Mouse (Mus musculus): ENCODE measurements around the gene Serhl. TPM values are rescaled to one million over a fixed set of nuclear protein-coding genes. Genes with fewer than 3 reads are reported as not detected.
"Not testable (repeated sequence)": the region's sequence is repeated elsewhere in the genome, so short reads cannot be mapped to it uniquely, and the experiment has no call there.

Serhl gene
- total RNA-seq, 2 experiments from 2014 or later = 71.4 to 76.7 TPM

- DNase-seq (ENCODE audit: low spot score in 2 of 2) = peak; percentile 88 to 92
These were observed 33.4 kb downstream of the Serhl start, which contains the start of gene Rrp7a for GRCm38 (mm10) chr15:83122566-83123145. Gene Rrp7a, minus strand, starts transcription at chr15:83122801.

- DNase-seq (ENCODE audit: low spot score in 2 of 2) = no peak
These were observed 35.3 kb downstream of the Serhl start for GRCm38 (mm10) chr15:83124625-83125024.

GRCm38 (mm10) chr15:83126582-83126981 lies 37.3 kb downstream of the Serhl start:
- DNase-seq (ENCODE audit: low spot score in 2 of 2) = no peak

GRCm38 (mm10) chr15:83127037-83127436 lies 37.7 kb downstream of the Serhl start:
- DNase-seq (ENCODE audit: low spot score in 2 of 2) = not testable (repeated sequence)

- no peak for DNase-seq (ENCODE audit: low spot score in 2 of 2)
These were observed 40.4 kb downstream of the Serhl start for GRCm38 (mm10) chr15:83129530-83130231.

GRCm38 (mm10) chr15:83134671-83135070 lies 45.4 kb downstream of the Serhl start:
- no peak for DNase-seq (ENCODE audit: low spot score in 2 of 2)

GRCm38 (mm10) chr15:83135654-83136053 lies 46.3 kb downstream of the Serhl start:
- no peak for DNase-seq (ENCODE audit: low spot score in 2 of 2)

GRCm38 (mm10) chr15:83142861-83143260 lies 53.6 kb downstream of the Serhl start:
- no peak for DNase-seq (ENCODE audit: low spot score in 2 of 2)

- no peak for DNase-seq (ENCODE audit: low spot score in 2 of 2)
These were observed 56.2 kb downstream of the Serhl start for GRCm38 (mm10) chr15:83145541-83145940.

- DNase-seq (ENCODE audit: low spot score in 2 of 2) = no peak
These were observed 59.1 kb downstream of the Serhl start for GRCm38 (mm10) chr15:83148395-83148794.

- no peak for DNase-seq (ENCODE audit: low spot score in 2 of 2)
These were observed 59.5 kb downstream of the Serhl start for GRCm38 (mm10) chr15:83148801-83149195.

- DNase-seq (ENCODE audit: low spot score in 2 of 2) = peak; percentile 91 to 98
These were observed 60.1 kb downstream of the Serhl start, which contains the start of gene Poldip3 for GRCm38 (mm10) chr15:83149196-83150072. Gene Poldip3, minus strand, starts transcription at chr15:83149384.

- DNase-seq (ENCODE audit: low spot score in 2 of 2) = no peak
These were observed 60.8 kb downstream of the Serhl start for GRCm38 (mm10) chr15:83150073-83150442.

GRCm38 (mm10) chr15:83150694-83151093 lies 61.4 kb downstream of the Serhl start:
- DNase-seq (ENCODE audit: low spot score in 2 of 2) = no peak

- no peak for DNase-seq (ENCODE audit: low spot score in 2 of 2)
These were observed 65.0 kb downstream of the Serhl start for GRCm38 (mm10) chr15:83154309-83154708.

- DNase-seq (ENCODE audit: low spot score in 2 of 2) = no peak
These were observed 66.5 kb downstream of the Serhl start for GRCm38 (mm10) chr15:83155672-83156419.

- DNase-seq (ENCODE audit: low spot score in 2 of 2) = no peak
These were observed 67.8 kb downstream of the Serhl start for GRCm38 (mm10) chr15:83156929-83157666.

- DNase-seq (ENCODE audit: low spot score in 2 of 2) = no peak
These were observed 68.4 kb downstream of the Serhl start for GRCm38 (mm10) chr15:83157667-83158064.

GRCm38 (mm10) chr15:83158587-83159160 lies 69.4 kb downstream of the Serhl start:
- no peak for DNase-seq (ENCODE audit: low spot score in 2 of 2)

GRCm38 (mm10) chr15:83159823-83160222 lies 70.5 kb downstream of the Serhl start:
- no peak for DNase-seq (ENCODE audit: low spot score in 2 of 2)

Data from adrenal gland, postnatal 4 days (tissue).